Mouse (Mus musculus) heart, embryonic 15.5 days (tissue): Measurements from ENCODE around the gene Hoxa13. TPM values are rescaled to one million over a fixed set of nuclear protein-coding genes. Genes with fewer than 3 reads are reported as not detected.

ENCODE experiments used
- ATAC-seq: fragments of 200-750 bp; cut with Nextera tagmentation; replicated peaks from 2 replicates; pipeline ENCODE4 v1.8.0; 2017; ENCODE audit warnings: low read depth, moderate TSS enrichment; ENCODE audit not compliant: insufficient number of reproducible peaks, insufficient read depth, low FRiP score
- H3K27ac ChIP-seq: fragments of 300-500 bp; sonication (generic); 2 replicates; pipeline ENCODE4 v1.5.1; 2015; ENCODE audit warnings: mild to moderate bottlenecking, inconsistent platforms
- H3K27me3 ChIP-seq: fragments of 300-500 bp; sonication (generic); 2 replicates; pipeline ENCODE4 v1.6.1; 2015; ENCODE audit warnings: inconsistent platforms
- H3K36me3 ChIP-seq: fragments of 300-500 bp; sonication (generic); 2 replicates; pipeline ENCODE4 v1.6.1; 2015; ENCODE audit warnings: mild to moderate bottlenecking, inconsistent platforms
- H3K4me1 ChIP-seq: fragments of 300-500 bp; sonication (generic); replicated peaks from 2 replicates; pipeline ENCODE4 v1.6.1; 2015; ENCODE audit warnings: inconsistent platforms
- H3K4me2 ChIP-seq: fragments of 300-500 bp; sonication (generic); 2 replicates; pipeline ENCODE4 v1.6.1; 2015; ENCODE audit warnings: inconsistent platforms, mild to moderate bottlenecking, moderate library complexity
- H3K4me3 ChIP-seq: fragments of 300-500 bp; sonication (generic); 2 replicates; pipeline ENCODE4 v1.5.1; 2015; ENCODE audit warnings: mild to moderate bottlenecking, inconsistent platforms
- H3K9ac ChIP-seq: fragments of 300-500 bp; sonication (generic); 2 replicates; pipeline ENCODE4 v1.6.1; 2015; ENCODE audit warnings: mild to moderate bottlenecking, inconsistent platforms
- H3K9me3 ChIP-seq: fragments of 300-500 bp; sonication (generic); replicated peaks from 2 replicates; pipeline ENCODE4 v1.6.1; 2016; ENCODE audit warnings: inconsistent platforms
- WGBS: fragments of 180-500 bp; shearing (Covaris S2); methylation state at CpG from one replicate; pipeline ENCODE4 v1.1.7; 2015; ENCODE audit warnings: mixed read lengths; 5-methylcytosine and 5-hydroxymethylcytosine counted together
- microRNA counts: library from miRNA; unstranded; fragments of <30 nt; microRNA quantifications from one replicate; lab custom pipeline; 2016
- microRNA-seq: library from miRNA; unstranded; fragments of <30 nt; microRNA quantifications from one replicate; pipeline ENCODE4, GENCODE M21; 2016
- polyA plus RNA-seq: library from polyadenylated mRNA; unstranded; fragments of >200 nt; fragmentation: Nextera tagmentation; extraction: Ambion mirVana; gene quantifications from 2 replicates; pipeline ENCODE4 v1.2.1, GENCODE M21; 2015

Hoxa13 gene
- polyA plus RNA-seq, 1 experiment from 2014 or later, result not detected

DNA sequence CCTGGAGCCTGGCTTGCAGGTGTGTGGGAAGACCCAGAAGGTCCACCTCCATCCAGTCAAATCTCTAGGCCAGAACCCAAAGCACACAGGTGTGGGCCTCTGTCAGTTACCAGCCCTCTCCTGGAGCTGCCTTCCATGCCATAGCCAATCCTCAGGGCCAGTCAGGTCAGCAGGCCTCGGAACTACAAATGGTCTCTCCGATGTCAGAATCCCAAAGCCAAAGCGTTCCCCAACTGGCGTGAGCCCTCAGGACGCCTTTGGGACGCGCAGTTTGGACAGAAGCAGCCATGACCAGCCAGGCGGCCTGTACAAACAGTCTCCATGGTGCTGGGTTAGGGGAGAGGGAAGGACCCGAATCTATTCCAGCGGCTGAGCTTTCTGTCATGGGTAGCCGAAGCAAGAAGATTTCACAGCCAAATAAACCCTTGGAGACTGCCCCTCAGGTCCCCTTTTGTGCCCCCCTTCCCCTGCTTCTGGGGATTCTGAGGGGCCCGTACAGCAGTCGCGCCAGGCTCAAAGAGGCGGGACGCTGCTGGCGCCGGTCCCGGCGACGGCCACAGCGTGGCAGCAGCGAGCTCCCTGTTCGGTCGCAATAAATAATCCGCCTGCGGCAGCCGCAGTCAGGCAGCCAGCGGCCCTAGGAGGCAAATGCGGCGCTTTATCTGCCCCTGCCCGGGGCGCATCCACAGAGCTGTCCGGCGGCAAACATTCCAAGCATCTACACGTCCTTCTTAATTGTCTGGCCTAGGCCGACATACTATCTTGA is 49.3 kb downstream of the Hoxa13 start:
- peak; percentile 48; the same call in 1 of the 2 replicates for ATAC-seq
- Histone ChIP-seq H3K4me3 (peak overlapping the region; percentile 42), H3K27ac (no peak overlapping the region), H3K4me2 (peak overlapping the region; percentile 57), H3K4me1 (peaks cover 33% of the 10 kb centered on the region), H3K36me3 (no peaks in the 10 kb centered on the region), H3K9me3 (no peaks in the 10 kb centered on the region), H3K9ac (no peak overlapping the region), H3K27me3 (peaks cover 99% of the 10 kb centered on the region)
- WGBS, result 2% methylated on average over 37 of the region's 37 CpGs

DNA sequence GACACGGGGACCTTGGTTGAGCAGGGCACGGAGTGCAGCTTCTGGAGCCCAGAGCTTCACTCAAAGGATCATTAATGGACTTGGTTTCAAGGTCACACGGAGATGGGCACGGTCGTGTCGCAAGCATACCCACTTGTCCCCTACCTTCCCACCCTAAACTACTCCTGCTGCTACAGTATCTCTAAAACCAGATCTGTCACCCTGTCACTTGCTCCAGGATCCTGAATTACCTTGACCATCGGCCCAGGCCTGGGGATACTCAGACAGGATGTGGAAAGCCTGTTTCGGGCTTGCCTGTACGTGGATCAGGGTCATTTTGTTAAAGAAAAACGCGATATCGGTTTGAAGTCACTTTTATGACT is 51.0 kb downstream of the Hoxa13 start:
- Histone ChIP-seq H3K27me3 (peaks cover 99% of the 10 kb centered on the region), H3K4me1 (peaks cover 29% of the 10 kb centered on the region), H3K27ac (no peak overlapping the region), H3K4me2 (no peak overlapping the region), H3K4me3 (no peak overlapping the region), H3K9me3 (no peaks in the 10 kb centered on the region), H3K9ac (no peak overlapping the region), H3K36me3 (no peaks in the 10 kb centered on the region)
- 20% methylated on average over 12 of the region's 12 CpGs for WGBS
- ATAC-seq, result no peak

DNA sequence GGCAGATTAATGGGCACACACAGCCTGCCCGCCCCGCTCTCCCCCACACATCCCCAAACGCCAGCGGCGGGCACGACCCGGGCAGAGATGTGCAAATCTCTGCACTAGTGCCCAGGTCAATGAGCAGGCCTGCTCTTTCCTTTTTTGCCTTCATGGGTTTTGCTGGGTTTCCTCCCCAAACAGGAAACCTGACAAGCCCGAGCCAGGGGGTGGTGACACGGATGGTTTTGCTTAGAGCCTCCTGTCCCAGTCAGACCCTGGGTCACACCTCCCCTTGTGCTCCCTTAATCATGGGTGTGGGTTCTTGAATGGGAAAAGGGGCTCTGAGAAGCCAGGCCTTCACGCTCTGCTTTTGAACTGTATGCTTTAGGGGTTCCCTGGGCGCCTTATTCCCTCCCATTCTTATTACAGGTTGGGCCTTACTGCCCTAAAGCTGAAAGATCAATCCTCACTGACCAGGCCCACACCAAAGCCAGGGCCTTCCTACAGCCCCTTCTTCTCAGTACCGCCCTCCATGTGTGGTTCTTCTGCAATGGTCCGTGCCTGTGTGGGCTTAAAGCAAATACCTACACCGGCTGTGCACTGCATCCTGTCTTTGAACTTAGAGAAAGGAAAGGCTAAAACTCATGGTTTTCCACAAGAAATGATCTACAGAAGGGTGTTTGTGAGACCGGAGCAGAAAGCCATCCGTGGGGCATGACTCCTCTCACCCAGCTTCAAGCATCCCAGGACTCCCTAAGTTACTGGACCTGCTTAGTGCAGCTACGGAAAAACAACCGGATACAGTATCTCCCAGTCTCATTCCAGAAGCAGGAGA is 51.6 kb downstream of the Hoxa13 start:
- H3K27ac ChIP-seq, result no peak overlapping the region
- no peaks in the 10 kb centered on the region for H3K36me3 ChIP-seq
- no peak for ATAC-seq
- no peak overlapping the region for H3K9ac ChIP-seq
- H3K9me3 ChIP-seq, result no peaks in the 10 kb centered on the region
- peaks cover 99% of the 10 kb centered on the region for H3K27me3 ChIP-seq
- H3K4me3 ChIP-seq, result peak overlapping the region; percentile 33
- 14% methylated on average over 18 of the region's 18 CpGs for WGBS
- peaks cover 35% of the 10 kb centered on the region for H3K4me1 ChIP-seq
- H3K4me2 ChIP-seq, result peak overlapping the region; percentile 49

DNA sequence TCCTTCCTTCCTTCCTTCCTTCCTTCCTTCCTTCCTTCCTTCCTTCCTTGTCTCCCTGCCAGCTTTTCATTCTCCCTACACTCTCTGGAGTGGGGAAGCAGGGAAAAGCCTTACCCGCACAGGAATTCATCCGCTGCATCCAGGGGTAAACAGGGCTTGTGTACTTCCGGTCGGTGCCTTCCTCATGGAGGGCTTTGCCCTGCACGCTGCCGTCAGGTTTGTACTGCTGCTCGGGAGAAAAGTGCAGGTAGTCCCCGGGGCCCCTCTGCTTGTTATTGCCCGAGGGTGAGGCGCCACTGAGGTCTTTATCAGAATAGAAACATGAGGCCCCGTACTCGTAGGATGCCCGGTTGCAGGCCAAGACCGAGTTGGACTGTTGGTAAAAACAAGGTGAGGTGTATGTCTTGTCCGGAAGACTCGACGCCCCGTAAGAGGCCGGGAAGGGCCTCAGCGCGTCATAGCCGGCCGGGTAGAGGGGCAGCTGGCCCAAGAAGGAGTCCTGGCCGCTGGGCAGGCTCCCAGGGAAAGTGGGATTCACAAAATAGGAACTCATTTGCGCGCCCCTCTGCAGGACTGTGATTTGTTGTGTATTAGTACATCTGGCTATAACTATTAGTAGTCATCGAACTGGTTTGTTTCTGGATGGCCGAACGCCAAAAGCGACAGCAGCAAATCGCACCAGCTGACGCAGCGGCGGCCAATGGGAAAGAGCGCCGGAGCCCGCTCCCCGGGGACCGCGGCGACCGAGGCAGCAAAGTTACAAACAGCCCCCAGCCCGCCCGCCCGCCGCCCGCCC is 52.4 kb downstream of the Hoxa13 start, which contains the start of gene Hoxa6:
Gene Hoxa6 (minus strand): TSS at position 651 of the 796 bp plus-strand sequence.
- WGBS, result 4% methylated on average over 44 of the region's 47 CpGs
- H3K9me3 ChIP-seq, result no peaks in the 10 kb centered on the region
- H3K4me3 ChIP-seq, result peak within 1 kb of the TSS; percentile 33
- H3K27me3 ChIP-seq, result peaks cover 99% of the 10 kb centered on the region
- H3K27ac ChIP-seq, result no peak within 1 kb of the TSS
- H3K4me2 ChIP-seq, result peak within 1 kb of the TSS; percentile 49
- H3K36me3 ChIP-seq, result no peaks in the 10 kb centered on the region
- H3K9ac ChIP-seq, result no peak within 1 kb of the TSS
- H3K4me1 ChIP-seq, result peaks cover 43% of the 10 kb centered on the region
- ATAC-seq, result no peak

MicroRNAs within 50 kb of the gene (microRNA counts, 519-probe panel; counts per million panel counts)
- microRNA mmu-miR-196b (lab: Ali Mortazavi, UCI), result 1,395 counts per million, percentile 7 among the panel's probes with 10 or more counts

Small RNAs within 50 kb of the gene (microRNA-seq; reads per million reads assigned to microRNA genes)
- 390 reads per million, percentile 70 among the genes with 10 or more reads in this experiment for gene Mir196b

Other genes starting within 250 kb of the Hoxa13 start
- 13.5 and 21.8 TPM in 2 replicates for gene Skap2, start 248.3 kb downstream of the Hoxa13 start, polyA plus RNA-seq
- gene Hoxa1, start 102.6 kb downstream of the Hoxa13 start, polyA plus RNA-seq, result 0.59 and 1.1 TPM in 2 replicates
- gene Hoxa2, start 96.0 kb downstream of the Hoxa13 start, polyA plus RNA-seq, result 1.2 and 3.1 TPM in 2 replicates
- gene 5730596B20Rik, start 83.4 kb downstream of the Hoxa13 start, polyA plus RNA-seq, result 0.33 and 0.68 TPM in 2 replicates
- 0.43 and 0.77 TPM in 2 replicates for gene Hoxa4, start 69.1 kb downstream of the Hoxa13 start, polyA plus RNA-seq
- gene Hoxa5, start 56.3 kb downstream of the Hoxa13 start, polyA plus RNA-seq, result 2.3 and 6.3 TPM in 2 replicates
- 0.27 TPM in 1 of 2 replicates, not detected in the other for gene Hoxa6, start 52.2 kb downstream of the Hoxa13 start, polyA plus RNA-seq
- 0.89 and 2.4 TPM in 2 replicates for gene Hoxa3, start 47.5 kb downstream of the Hoxa13 start, polyA plus RNA-seq
- not detected in 2 replicates for gene Gm28308, start 47.5 kb downstream of the Hoxa13 start, polyA plus RNA-seq
- gene Hoxa7, start 39.0 kb downstream of the Hoxa13 start, polyA plus RNA-seq, result 0.54 and 1.4 TPM in 2 replicates
- gene Hoxa9, start 29.8 kb downstream of the Hoxa13 start, polyA plus RNA-seq, result 0.13 and 0.24 TPM in 2 replicates
- gene Hoxa10, start 20.0 kb downstream of the Hoxa13 start, polyA plus RNA-seq, result 0.19 and 0.55 TPM in 2 replicates
- 0.06 TPM in 1 of 2 replicates, not detected in the other for gene Hoxa11, start 15.1 kb downstream of the Hoxa13 start, polyA plus RNA-seq
- gene Evx1, start 52.6 kb upstream of the Hoxa13 start, polyA plus RNA-seq, result 0.05 TPM in 1 of 2 replicates, not detected in the other